Comparison of ENCODE assay signal across 11 mouse cellular contexts in the genomic region with DNA sequence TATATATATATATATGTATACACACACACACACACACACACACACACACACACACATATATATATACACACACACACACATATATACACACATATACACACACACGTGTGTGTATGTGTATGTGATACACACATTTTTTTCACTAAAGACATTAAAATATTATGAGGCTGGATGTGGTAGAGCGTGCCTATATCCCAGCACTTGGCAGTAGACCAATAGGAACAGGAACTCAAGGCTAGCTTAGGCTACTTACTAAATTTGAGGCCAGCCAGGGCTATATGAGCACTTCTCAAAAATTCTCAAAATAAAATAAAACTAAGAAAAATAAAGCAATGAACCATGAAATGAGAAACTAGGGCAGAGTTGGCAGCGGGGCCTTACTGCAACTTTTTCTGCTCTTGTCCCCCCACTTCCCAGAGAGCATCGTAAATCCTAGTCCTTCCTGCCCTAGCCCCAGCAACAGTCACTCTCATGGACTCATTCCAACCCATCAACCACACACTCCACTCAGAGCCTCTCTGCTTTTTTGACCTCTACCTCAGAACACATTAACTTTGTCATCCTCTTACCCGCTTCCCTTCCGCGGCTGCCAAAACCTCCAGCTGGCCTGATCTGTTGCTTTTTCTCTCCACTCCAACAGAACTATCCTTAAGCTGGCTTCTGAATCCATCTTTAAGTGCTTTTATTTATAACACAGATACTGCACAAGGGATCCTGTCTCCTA.
DNase-seq lines count a peak whose midpoint lies in the region; ATAC-seq lines count a peak whose summit lies in the region.
"Had no signal": no experiment of that assay in that cellular context is flagged by ENCODE, and none has a peak within 500 bp of the region (broad histone marks: within the 10 kb centered on the region; RNA-seq: fewer than 3 reads in every experiment).

No protein-coding gene starts in this region.

- no peak overlapping the region for H3K4me2 ChIP-seq in stomach, embryonic 16.5 days (ENCODE audit: low read depth, low read length)
- no peak overlapping the region for H3K4me2 ChIP-seq in forebrain, embryonic 14.5 days (ENCODE audit: low read length)
- H3K4me2 ChIP-seq: embryonic facial prominence, embryonic 15.5 days had no signal

- 55% methylated on average over 7 of the region's 7 CpGs for WGBS in stomach, embryonic 16.5 days
- 98% methylated on average over 7 of the region's 7 CpGs for WGBS in forebrain, embryonic 14.5 days

- H3K27me3 ChIP-seq in stomach, embryonic 16.5 days (ENCODE audit: control insufficient read depth, insufficient read depth, low read length), result no peaks in the 10 kb centered on the region
- no peaks in the 10 kb centered on the region for H3K27me3 ChIP-seq in forebrain, embryonic 14.5 days (replicated peaks; ENCODE audit: control insufficient read depth, insufficient read depth, low read length)
- H3K27me3 ChIP-seq: embryonic facial prominence, embryonic 15.5 days; Patski had no signal

- no peak overlapping the region for H3K9ac ChIP-seq in stomach, embryonic 16.5 days (ENCODE audit: low read length)
- H3K9ac ChIP-seq in forebrain, embryonic 14.5 days (ENCODE audit: low read length), result no peak overlapping the region
- H3K9ac ChIP-seq: embryonic facial prominence, embryonic 15.5 days had no signal

- H3K4me3 ChIP-seq in stomach, embryonic 16.5 days (replicated peaks; ENCODE audit: low read length), result no peak overlapping the region
- no peak overlapping the region for H3K4me3 ChIP-seq in forebrain, embryonic 14.5 days (ENCODE audit: low read depth, low read length)
- H3K4me3 ChIP-seq: embryonic facial prominence, embryonic 15.5 days had no signal

- H3K27ac ChIP-seq in stomach, embryonic 16.5 days (ENCODE audit: low read length), result peak overlapping the region; percentile 80; the same call in 1 of the 2 replicates
- H3K27ac ChIP-seq in forebrain, embryonic 14.5 days (ENCODE audit: low read depth, low read length), result no peak overlapping the region
- H3K27ac ChIP-seq: embryonic facial prominence, embryonic 15.5 days had no signal

- no peaks in the 10 kb centered on the region for H3K9me3 ChIP-seq in stomach, embryonic 16.5 days (replicated peaks; ENCODE audit: control insufficient read depth, low read length)
- H3K9me3 ChIP-seq in forebrain, embryonic 14.5 days (replicated peaks; ENCODE audit: control insufficient read depth, low read length), result no peaks in the 10 kb centered on the region
- H3K9me3 ChIP-seq: embryonic facial prominence, embryonic 15.5 days had no signal

- peaks cover 9% of the 10 kb centered on the region; the same call in 1 of the 2 replicates for H3K4me1 ChIP-seq in stomach, embryonic 16.5 days (ENCODE audit: control insufficient read depth, insufficient read depth, low read length)
- no peaks in the 10 kb centered on the region for H3K4me1 ChIP-seq in forebrain, embryonic 14.5 days (ENCODE audit: control insufficient read depth, insufficient read depth, low read length)
- H3K4me1 ChIP-seq: embryonic facial prominence, embryonic 15.5 days had no signal

- peak; percentile 80 for ATAC-seq in stomach, embryonic 16.5 days (ENCODE audit: insufficient read depth, low FRiP score)
- ATAC-seq in forebrain, embryonic 14.5 days, result no peak
- ATAC-seq: Patski had no signal

- H3K36me3 ChIP-seq in stomach, embryonic 16.5 days (ENCODE audit: control insufficient read depth, insufficient read depth, low read length), result peaks cover 4% of the 10 kb centered on the region; the same call in 1 of the 2 replicates
- peaks cover 5% of the 10 kb centered on the region for H3K36me3 ChIP-seq in forebrain, embryonic 14.5 days (ENCODE audit: control insufficient read depth, insufficient read depth, low read length)

- DNase-seq in adrenal gland, adult 2 months, result peak; percentile 5
- DNase-seq in adrenal gland, postnatal 36 days, result no peak
- DNase-seq in ovary, postnatal 14 days (ENCODE audit: low spot score), result peak; percentile 10
- DNase-seq in ovary, postnatal 10 days (ENCODE audit: low spot score), result no peak
- DNase-seq in kidney, postnatal 10 days, result peak; percentile 76
- DNase-seq in spleen, postnatal 36 days (ENCODE audit: low spot score in 2 of 2), result no peak
- DNase-seq in forebrain, embryonic 14.5 days (ENCODE audit: low spot score), result no peak
- DNase-seq: layer of hippocampus, postnatal 36 days had no signal

Comparison
In these comparisons a context has a peak if more than half of its experiments do, and no peak if none do; other contexts are left out.
1. DNase-seq: peak in adrenal gland, adult 2 months (single experiment), ovary, postnatal 14 days (single experiment) and kidney, postnatal 10 days (single experiment); none in adrenal gland, postnatal 36 days (0 of 2), ovary, postnatal 10 days (single experiment), spleen, postnatal 36 days (0 of 2) and forebrain, embryonic 14.5 days (single experiment).